Mouse (Mus musculus) G1E (cell line): ENCODE results near the gene Kdm4a.

Experiments
- CTCF ChIP-seq: IDR thresholded peaks from 2 replicates; pipeline ENCODE4 v1.5.1; 2012; ENCODE audit warnings: low read depth, low read length, inconsistent platforms, mixed read lengths
- GATA1 ChIP-seq: IDR thresholded peaks from 2 replicates; pipeline ENCODE4 v1.6.1; 2012; ENCODE audit warnings: borderline replicate concordance, low read length, inconsistent platforms, mixed read lengths
- POLR2AphosphoS5 ChIP-seq: IDR thresholded peaks from 2 replicates; pipeline ENCODE4 v1.6.1; 2012; ENCODE audit warnings: low read depth, low read length, inconsistent platforms; ENCODE audit not compliant: insufficient replicate concordance
- TAL1 ChIP-seq: conservative IDR thresholded peaks from 2 replicates; pipeline ENCODE4 v1.6.1; 2012; ENCODE audit warnings: low read depth, low read length, inconsistent platforms, mixed read lengths

GRCm38 (mm10) chr4:118147547-118148316 lies 32.1 kb downstream of the Kdm4a start:
- no peak for TF ChIP-seq GATA1
- TF ChIP-seq POLR2AphosphoS5 = no peak
- TF ChIP-seq CTCF = no peak
- TF ChIP-seq TAL1 = no peak
